Mouse (Mus musculus) brown adipose tissue, adult 24 weeks (tissue): ENCODE data around the gene Zup1. TPM values are rescaled to one million over a fixed set of nuclear protein-coding genes. Genes with fewer than 3 reads are reported as not detected.
"Not testable (repeated sequence)": the region's sequence is repeated elsewhere in the genome, so short reads cannot be mapped to it uniquely, and the experiment has no call there.

Experiments
- H3K27ac ChIP-seq: fragments of 200-500 bp; replicated peaks from 2 replicates; pipeline ENCODE4 v1.5.1; 2012; ENCODE audit warnings: low read depth, mild to moderate bottlenecking, low read length
- H3K4me1 ChIP-seq: fragments of 200-500 bp; 2 replicates; pipeline ENCODE4 v1.6.1; 2012; ENCODE audit warnings: low read length, mixed read lengths; ENCODE audit not compliant: control insufficient read depth, insufficient read depth, insufficient read length
- H3K4me3 ChIP-seq: fragments of 200-500 bp; 2 replicates; pipeline ENCODE4 v1.5.1; 2012; ENCODE audit warnings: low read depth, mild to moderate bottlenecking, low read length, moderate library complexity; ENCODE audit not compliant: insufficient read depth
- polyA plus RNA-seq: library from polyadenylated mRNA; stranded (reverse); fragments of >200 nt; gene quantifications from 2 replicates; pipeline ENCODE4 v1.2.4, GENCODE M21; 2012; ENCODE audit not compliant: missing spikeins, insufficient read depth, insufficient read length

Gene Zup1
- polyA plus RNA-seq, result 6.1 and 7.4 TPM in 2 replicates

DNA sequence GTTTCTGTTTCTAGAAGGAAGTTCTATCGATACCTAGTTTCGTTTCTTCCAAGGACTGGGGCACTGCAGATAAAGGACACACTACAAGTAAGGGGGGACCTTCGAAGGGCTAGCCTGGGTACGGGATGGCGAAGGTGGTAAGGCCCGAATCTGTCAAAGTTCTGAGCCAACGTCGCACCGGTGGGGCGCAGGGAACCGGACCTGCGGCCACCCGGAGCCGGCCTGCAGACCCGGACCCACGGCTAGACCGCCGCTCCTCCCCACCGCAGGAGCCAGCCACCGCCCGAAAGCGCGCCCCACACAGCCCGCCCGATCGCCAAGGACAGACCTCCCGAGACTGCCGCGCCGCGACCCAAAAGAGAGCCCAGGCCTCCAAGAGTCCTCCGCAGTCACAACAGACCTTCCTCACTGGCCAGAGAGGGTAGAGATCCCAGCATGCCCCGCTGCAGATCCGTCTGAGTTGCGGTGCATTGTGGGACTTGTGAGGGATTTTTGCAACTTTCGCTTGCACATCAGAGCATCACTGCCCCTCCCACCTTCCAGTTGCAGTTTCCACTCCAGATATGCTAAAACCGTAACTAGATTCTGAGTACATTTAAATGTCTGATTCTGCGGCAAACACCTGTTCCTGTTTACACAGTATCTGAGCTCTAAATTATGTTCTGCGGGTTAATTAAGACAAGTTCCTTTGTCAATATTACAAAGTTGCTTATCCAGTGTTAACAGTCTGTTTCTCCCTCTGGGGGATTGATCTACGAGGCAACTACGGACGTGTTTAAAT, at the start of gene Zup1:
Gene Zup1 (minus strand): TSS at position 467 of the 781 bp plus-strand sequence.
- Histone ChIP-seq H3K27ac (peak within 1 kb of the TSS; percentile 69), H3K4me3 (peak within 1 kb of the TSS; percentile 97), H3K4me1 (no peaks in the 10 kb centered on the region)

DNA sequence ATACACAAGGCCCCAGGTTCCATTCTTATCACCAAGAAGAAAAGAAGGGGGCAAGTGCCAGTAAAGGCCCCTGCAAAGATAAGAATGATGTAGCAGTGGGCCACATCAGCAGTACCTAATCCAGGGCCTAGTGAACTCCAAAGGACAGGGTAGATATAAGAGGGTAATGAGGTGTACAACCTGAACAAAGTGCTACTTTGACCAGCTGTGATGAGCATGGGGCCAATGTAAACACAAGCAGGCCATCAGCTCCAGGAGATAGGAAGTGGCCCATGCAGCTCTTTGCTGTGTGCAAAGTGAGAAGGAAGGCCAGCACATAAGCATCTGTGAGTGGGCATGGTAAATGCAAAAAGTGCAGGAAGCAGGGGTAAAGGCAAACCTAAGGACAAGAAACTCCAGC, 47.3 kb upstream of the Zup1 start:
- Histone ChIP-seq H3K4me1 (no peaks in the 10 kb centered on the region), H3K4me3 (no peak overlapping the region), H3K27ac (no peak overlapping the region)

DNA sequence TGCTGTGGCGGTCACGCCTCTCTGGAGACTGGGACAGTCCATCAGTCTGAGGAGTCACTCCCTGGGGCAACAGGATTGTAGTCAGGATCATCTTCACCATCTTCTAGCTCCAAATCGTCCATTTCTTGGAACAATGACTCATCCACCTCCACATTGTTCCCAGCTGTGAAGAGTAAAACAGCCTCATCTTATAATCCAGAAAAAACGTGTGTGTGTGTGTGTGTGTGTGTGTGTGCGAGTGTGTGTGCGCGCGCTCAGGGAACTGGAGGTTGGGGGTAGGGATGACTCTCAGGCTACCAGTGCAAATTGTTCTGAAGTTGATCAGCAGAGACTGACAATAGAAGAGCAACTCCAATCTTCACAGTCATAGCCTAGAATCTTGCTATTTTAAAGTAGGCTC, 45.6 kb upstream of the Zup1 start:
- H3K27ac ChIP-seq, H3K4me1 ChIP-seq, H3K4me3 ChIP-seq: not testable (repeated sequence)

DNA sequence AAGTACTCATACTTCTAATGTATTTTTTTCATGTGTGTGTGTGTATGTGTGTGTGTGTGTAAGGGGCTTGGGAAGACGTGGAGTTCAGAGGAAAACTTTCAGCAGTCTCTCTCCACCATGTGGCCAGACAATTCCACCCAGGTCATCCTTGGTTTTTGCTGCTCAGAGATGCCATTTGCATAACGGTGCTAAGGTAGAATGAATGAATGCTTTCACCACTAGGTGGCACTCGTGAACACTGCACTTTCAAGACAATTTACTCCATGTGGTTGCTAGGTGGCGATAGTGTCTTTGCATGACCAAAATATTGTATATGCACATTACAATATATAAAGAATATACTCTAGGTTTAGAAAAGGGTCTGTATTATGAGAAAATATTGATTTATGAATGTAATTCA, 35.7 kb upstream of the Zup1 start:
- Histone ChIP-seq H3K27ac (no peak overlapping the region), H3K4me1 (no peaks in the 10 kb centered on the region), H3K4me3 (no peak overlapping the region)

- no peaks in the 10 kb centered on the region for H3K4me1 ChIP-seq
- no peak overlapping the region for H3K4me3 ChIP-seq
- H3K27ac ChIP-seq, result no peak overlapping the region
Observed at GRCm38 (mm10) chr10:33974781-33975494, 23.9 kb upstream of the Zup1 start.

- H3K4me1 ChIP-seq, result no peaks in the 10 kb centered on the region
- no peak overlapping the region for H3K27ac ChIP-seq
- H3K4me3 ChIP-seq, result no peak overlapping the region
Observed at GRCm38 (mm10) chr10:33952509-33952908, 1.4 kb upstream of the Zup1 start.

DNA sequence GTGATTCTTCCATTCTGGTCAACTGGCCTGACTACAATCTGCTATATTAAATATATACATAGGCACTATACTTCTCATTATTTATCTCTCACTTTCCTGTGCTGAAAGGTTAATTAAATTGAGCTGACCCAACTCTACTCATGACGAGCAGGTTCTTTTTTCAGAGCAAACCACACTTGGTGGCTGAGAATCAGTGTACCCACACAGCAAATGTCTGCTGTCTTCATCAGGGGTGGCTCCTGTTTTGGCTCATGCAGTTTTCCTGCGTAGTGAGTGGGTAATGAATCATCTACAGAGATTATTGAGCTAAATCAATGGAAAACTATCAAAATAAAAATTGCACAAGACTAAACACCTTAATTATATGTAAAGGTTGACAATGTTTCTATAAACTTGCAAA, 4.7 kb downstream of the Zup1 start:
- Histone ChIP-seq H3K4me1 (0 out of 2 replicates have a peak, but pooled peaks cover 3% of the 10 kb centered on the region), H3K4me3 (no peak overlapping the region), H3K27ac (no peak overlapping the region)

- Histone ChIP-seq H3K4me1 (0 out of 2 replicates have a peak, but pooled peaks cover 3% of the 10 kb centered on the region), H3K27ac (no peak overlapping the region), H3K4me3 (no peak overlapping the region)
Observed at GRCm38 (mm10) chr10:33945390-33945789, 5.7 kb downstream of the Zup1 start.

- Histone ChIP-seq H3K27ac (no peak overlapping the region), H3K4me3 (no peak overlapping the region), H3K4me1 (0 out of 2 replicates have a peak, but pooled peaks cover 3% of the 10 kb centered on the region)
Observed at GRCm38 (mm10) chr10:33940702-33941101, 10.4 kb downstream of the Zup1 start.

GRCm38 (mm10) chr10:33905489-33905888, 45.6 kb downstream of the Zup1 start:
- Histone ChIP-seq H3K4me1 (peaks cover 4% of the 10 kb centered on the region; the same call in 1 of the 2 replicates), H3K27ac (no peak overlapping the region), H3K4me3 (peak overlapping the region; percentile 41)

- Histone ChIP-seq H3K27ac (no peak within 1 kb of the TSS), H3K4me1 (peaks cover 4% of the 10 kb centered on the region; the same call in 1 of the 2 replicates), H3K4me3 (peak within 1 kb of the TSS; percentile 41)
Observed at GRCm38 (mm10) chr10:33904530-33905481, 46.3 kb downstream of the Zup1 start, which contains the start of gene Rsph4a. Rsph4a (plus strand) TSS chr10:33905111.

GRCm38 (mm10) chr10:33901520-33901919, 49.5 kb downstream of the Zup1 start:
- not testable (repeated sequence) for H3K4me1 ChIP-seq, H3K4me3 ChIP-seq, H3K27ac ChIP-seq

GRCm38 (mm10) chr10:33882411-33882810, 68.7 kb downstream of the Zup1 start:
- H3K4me1 ChIP-seq, H3K4me3 ChIP-seq: not testable (repeated sequence)

DNA sequence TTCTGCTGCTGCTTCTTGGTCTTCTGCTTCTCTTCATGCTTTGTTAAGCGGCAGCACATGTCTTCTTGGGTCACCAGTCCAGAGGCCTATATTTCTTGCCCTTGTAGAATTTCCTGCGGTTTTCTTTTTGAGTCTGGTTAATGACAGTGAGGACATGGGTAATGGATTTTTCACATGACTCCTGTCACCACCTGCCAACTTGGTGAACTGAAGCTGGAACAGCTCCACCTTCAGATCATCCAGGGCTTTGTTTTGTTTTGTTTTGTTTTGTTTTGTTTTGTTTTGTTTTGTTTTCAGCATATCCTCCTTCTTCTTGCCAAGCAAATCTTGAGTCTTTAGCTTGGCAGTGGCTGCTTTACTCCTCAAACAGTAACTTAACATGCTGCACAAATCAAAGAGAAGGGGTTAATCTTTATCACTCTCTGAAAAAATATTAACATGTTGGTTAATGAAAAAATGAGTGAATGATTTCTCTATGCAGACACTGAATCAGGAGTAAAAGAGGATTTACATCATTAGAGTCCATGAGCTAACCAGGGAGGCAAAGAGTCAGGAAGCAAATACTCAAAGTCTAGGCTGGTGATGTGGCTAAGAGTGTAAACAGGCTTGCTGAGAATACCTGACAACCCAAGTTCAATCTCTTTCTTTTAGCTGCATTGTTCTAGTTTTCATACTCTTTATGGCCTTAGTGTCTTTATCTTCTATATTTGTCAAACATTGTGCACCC, 78.2 kb downstream of the Zup1 start:
- H3K4me3 ChIP-seq, result no peak overlapping the region
- H3K27ac ChIP-seq, result no peak overlapping the region
- H3K4me1 ChIP-seq, result no peaks in the 10 kb centered on the region

More at GRCm38 (mm10) chr10:33882411-33882810, 68.7 kb downstream of the Zup1 start:
- H3K27ac ChIP-seq, result not testable (repeated sequence)
